Mouse (Mus musculus) brain, adult 2 months (tissue): ENCODE results near the gene Mrto4.
A peak's percentile ranks its signal among the peaks of the same experiment; 100 is the strongest.

Experiments used
- DNase-seq: peaks from one replicate; pipeline ENCODE4 v3.0.0; 2011; ENCODE audit warnings: low read depth, low spot score

Mrto4 gene

DNA sequence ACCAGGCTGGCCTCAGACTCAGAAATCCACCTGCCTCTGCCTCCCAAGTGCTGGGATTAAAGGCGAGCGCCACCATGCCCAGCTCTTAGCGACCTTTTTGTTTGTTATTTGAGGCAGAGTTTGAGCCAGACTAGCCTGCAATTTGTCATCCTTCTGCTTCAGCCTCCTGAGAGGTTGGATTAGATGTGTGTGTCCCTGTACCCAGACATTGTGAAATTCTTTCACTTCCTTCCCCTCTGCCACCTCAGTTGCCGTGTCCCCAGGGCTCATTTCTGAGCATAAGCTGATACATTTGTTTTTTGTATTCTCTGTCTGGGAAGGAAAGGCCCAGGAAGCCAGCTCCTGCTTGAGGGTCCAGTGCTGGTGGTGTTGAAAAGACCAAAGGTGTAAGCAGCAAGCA, 11.5 kb downstream of the Mrto4 start:
- DNase-seq: no peak

- no peak for DNase-seq
Measured at GRCm38 (mm10) chr4:139338145-139338544, 14.2 kb downstream of the Mrto4 start.

DNA sequence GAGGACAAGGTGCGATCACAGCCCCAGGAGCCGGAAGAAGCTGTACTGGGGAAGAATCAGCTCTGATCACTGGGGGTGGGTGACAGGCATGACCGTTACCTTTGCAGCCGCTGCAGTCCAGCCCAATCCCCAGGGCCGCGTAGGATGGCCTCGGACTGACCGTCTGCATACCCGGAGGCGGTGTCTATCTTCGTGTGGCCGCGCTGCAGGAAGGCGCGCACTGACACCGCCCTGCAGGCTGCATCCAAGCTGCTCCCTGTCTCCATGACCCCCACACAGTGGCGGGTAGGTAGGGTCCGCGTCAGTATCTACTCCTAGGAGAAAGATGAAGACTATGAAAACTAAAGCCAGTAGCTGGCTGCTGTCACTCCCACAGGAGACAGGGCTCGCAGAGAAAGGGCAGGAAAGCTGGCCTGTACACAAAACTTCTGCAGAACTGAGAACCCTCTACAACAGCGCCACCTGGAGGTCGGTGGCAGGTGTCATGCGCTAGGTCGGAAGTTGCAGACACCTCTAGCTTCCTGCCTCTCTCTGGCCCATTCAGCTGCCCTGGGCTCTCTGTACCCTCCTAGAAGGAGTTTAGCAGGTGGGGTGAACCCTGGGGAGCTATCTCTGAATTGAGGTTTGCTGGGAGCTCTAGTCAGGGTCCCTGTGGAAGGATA, 15.4 kb downstream of the Mrto4 start:
- DNase-seq: peak; percentile 89

GRCm38 (mm10) chr4:139335507-139335906, 16.9 kb downstream of the Mrto4 start:
- DNase-seq: no peak

GRCm38 (mm10) chr4:139334631-139335295, 17.6 kb downstream of the Mrto4 start:
- DNase-seq: no peak

DNA sequence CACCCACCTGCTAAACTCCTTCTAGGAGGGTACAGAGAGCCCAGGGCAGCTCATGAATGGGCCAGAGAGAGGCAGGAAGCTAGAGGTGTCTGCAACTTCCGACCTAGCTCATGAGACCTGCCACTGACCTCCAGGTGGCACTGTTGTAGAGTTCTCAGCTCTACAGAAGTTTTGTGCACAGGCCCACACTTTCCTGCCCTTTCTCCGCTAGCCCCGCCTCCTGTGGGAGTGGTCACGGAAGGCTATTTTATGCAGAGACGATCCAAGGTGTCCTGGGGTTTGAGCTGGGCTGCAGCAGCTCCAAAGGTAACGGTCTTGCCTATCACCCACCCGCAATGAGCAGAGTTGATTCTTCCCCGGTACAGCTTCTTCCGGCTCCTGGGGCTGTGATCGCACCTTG, 21.8 kb downstream of the Mrto4 start:
- DNase-seq: peak; percentile 54

DNA sequence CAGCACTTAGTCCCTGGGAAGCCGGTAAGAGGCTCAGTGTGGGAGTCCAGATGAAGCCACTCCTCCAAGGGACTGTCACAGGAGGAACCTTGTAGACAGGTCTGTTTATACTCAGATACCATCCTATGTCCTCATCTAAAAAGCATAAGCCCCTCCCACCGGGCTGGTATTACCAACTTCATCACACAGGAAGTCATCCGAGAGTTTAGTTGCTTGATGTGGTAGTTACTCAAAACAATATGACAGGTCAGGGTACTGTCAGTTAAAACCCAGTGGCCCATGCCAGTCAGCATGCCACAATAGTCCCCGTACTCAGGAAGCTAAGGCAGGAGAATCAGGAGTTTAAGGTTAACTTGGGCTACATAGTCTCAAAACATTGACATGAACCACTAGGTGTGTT, 32.6 kb downstream of the Mrto4 start:
- no peak for DNase-seq

GRCm38 (mm10) chr4:139318449-139318848, 33.9 kb downstream of the Mrto4 start:
- no peak for DNase-seq

- no peak for DNase-seq
Measured at GRCm38 (mm10) chr4:139312632-139313031, 39.7 kb downstream of the Mrto4 start.

- DNase-seq: no peak
Measured at GRCm38 (mm10) chr4:139311707-139312106, 40.7 kb downstream of the Mrto4 start.

- no peak for DNase-seq
Measured at GRCm38 (mm10) chr4:139310899-139311701, 41.3 kb downstream of the Mrto4 start.

- DNase-seq: peak; percentile 97
Measured at GRCm38 (mm10) chr4:139310171-139310898, 42.0 kb downstream of the Mrto4 start, which contains the start of the genes Pqlc2 and Akr7a5. TSS of gene Pqlc2 (minus strand) at chr4:139310708. TSS of gene Akr7a5 (plus strand) at chr4:139310744.

GRCm38 (mm10) chr4:139309651-139310050, 42.7 kb downstream of the Mrto4 start:
- DNase-seq: no peak

- no peak for DNase-seq
Measured at GRCm38 (mm10) chr4:139307916-139308315, 44.5 kb downstream of the Mrto4 start.

GRCm38 (mm10) chr4:139305521-139305920, 46.9 kb downstream of the Mrto4 start:
- DNase-seq: no peak

DNA sequence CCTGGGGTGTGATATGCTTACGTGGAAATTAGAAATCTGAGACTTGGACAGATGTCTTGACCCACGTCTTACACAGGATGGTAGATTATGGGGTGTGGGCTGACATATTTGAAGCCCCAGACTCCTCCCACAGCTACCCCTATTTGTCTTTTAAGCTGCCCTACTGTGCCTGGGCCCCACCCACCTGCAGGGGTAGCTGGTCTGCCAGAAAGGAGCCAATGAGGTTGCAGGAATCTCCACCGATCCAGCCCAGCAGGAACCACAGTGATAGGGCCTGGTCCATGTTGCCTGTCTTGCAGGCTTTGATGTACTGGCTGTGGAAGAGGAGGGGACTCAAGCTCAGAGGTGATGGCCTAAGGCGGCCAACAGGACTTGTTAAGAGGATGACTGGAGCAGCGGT, 50.1 kb downstream of the Mrto4 start:
- DNase-seq: no peak

DNA sequence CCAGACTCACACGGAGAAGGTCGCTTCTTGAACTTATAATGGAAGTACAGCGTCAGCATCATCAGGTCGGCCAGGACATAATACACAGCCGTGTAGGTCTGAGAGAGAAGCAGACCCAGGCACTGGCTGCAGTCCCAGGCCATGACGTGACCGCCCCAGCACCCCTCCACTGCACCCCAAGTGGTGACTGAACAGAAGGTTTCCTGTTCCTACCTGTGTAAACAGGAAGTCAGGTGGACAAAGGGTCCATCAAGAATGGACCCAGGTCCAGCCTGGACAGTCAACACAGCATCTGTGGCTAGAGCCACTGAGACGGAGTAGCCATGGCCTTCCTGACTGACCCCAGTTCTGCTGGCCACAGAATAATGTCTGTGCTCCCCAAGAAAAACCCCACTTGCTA, 50.6 kb downstream of the Mrto4 start:
- DNase-seq: no peak

GRCm38 (mm10) chr4:139298671-139299366, 53.6 kb downstream of the Mrto4 start:
- DNase-seq: peak; percentile 74

- DNase-seq: peak; percentile 98
Measured at GRCm38 (mm10) chr4:139297566-139297965, 54.8 kb downstream of the Mrto4 start.
